Mouse (Mus musculus) spleen, adult 2 months (tissue): ENCODE results near the gene Nox3.

Experiments used
- CTCF ChIP-seq: fragments of 200-500 bp; IDR thresholded peaks from 2 replicates; pipeline ENCODE4 v1.5.1; 2011; ENCODE audit warnings: mild to moderate bottlenecking, inconsistent platforms; ENCODE audit not compliant: insufficient read depth, insufficient read length, insufficient replicate concordance; ENCODE audit errors: extremely low read depth
- POLR2A ChIP-seq: fragments of 200-500 bp; IDR thresholded peaks from 2 replicates; pipeline ENCODE4 v1.6.1; 2011; ENCODE audit warnings: low read depth, low read length, inconsistent platforms

DNA sequence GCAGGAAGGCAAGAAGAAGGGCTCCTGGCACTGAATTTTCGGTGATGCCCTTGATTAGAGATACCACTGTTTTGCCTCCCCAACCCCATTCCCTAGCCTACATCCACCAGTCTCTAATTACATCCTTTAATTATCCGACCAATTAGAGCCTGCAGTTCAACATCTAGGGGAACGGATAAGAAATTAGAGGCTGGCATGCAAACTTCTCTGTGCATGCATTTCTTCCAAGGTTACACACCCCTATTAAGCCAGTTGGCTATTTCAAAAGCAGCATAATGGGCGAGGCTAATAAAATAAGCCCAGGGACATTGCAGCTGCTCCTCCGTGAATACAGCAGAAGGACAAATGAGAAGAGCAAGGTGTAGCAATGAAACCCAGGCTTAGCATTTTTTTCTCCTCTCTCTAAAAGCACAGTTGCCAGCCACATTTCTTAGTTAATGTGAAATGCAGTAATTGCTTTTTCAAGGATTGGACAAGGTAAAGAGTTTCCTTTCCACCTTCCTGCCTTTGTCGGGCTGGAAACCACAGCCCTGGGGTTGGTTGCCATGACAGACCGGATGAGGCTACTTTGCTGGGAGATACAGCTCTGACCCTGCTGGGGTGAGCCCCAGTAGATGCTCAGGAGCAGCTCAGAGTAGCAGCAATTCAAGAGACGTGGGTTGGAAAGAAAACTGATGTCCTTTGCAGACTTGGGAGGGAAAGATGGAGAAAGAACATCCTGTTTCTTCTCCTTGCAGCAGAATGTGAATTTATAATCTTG is 5.4 kb downstream of the Nox3 start:
- no peak for TF ChIP-seq CTCF
- TF ChIP-seq POLR2A = no peak
